Mouse (Mus musculus) embryo, embryonic 10.5 days (tissue): ENCODE data around the gene 2310022A10Rik.

Experiments
- DNase-seq: peaks from one replicate; pipeline ENCODE4 v3.0.0-alpha.2; 2015; ENCODE audit warnings: low spot score

Gene 2310022A10Rik

GRCm38 (mm10) chr7:27552931-27553513, at the start of gene 2310022A10Rik, which contains the start of gene Pld3:
2310022A10Rik (plus strand) TSS chr7:27553233.
Pld3 (minus strand) TSS chr7:27553218.
- peak; percentile 96 for DNase-seq

- peak; percentile 60 for DNase-seq
Measured at GRCm38 (mm10) chr7:27506765-27507370, 46.2 kb upstream of the 2310022A10Rik start.

- peak; percentile 99 for DNase-seq
Measured at GRCm38 (mm10) chr7:27507711-27508647, 45.1 kb upstream of the 2310022A10Rik start.

- DNase-seq = peak; percentile 79
Measured at GRCm38 (mm10) chr7:27508648-27509005, 44.4 kb upstream of the 2310022A10Rik start.

GRCm38 (mm10) chr7:27510809-27511208, 42.2 kb upstream of the 2310022A10Rik start:
- DNase-seq = no peak

- DNase-seq = no peak
Measured at GRCm38 (mm10) chr7:27514961-27515360, 38.1 kb upstream of the 2310022A10Rik start.

- no peak for DNase-seq
Measured at GRCm38 (mm10) chr7:27518314-27518713, 34.7 kb upstream of the 2310022A10Rik start.

GRCm38 (mm10) chr7:27520104-27520503, 32.9 kb upstream of the 2310022A10Rik start:
- DNase-seq = no peak

GRCm38 (mm10) chr7:27520599-27520998, 32.4 kb upstream of the 2310022A10Rik start:
- DNase-seq = no peak

- DNase-seq = no peak
Measured at GRCm38 (mm10) chr7:27522967-27523366, 30.1 kb upstream of the 2310022A10Rik start, which contains the start of gene Hipk4. Hipk4 (plus strand) TSS chr7:27523267.

- no peak for DNase-seq
Measured at GRCm38 (mm10) chr7:27523805-27524204, 29.2 kb upstream of the 2310022A10Rik start.

- peak; percentile 88 for DNase-seq
Measured at GRCm38 (mm10) chr7:27526039-27526827, 26.8 kb upstream of the 2310022A10Rik start.

GRCm38 (mm10) chr7:27529070-27529469, 24.0 kb upstream of the 2310022A10Rik start:
- no peak for DNase-seq

- DNase-seq = no peak
Measured at GRCm38 (mm10) chr7:27530937-27531336, 22.1 kb upstream of the 2310022A10Rik start.

GRCm38 (mm10) chr7:27531707-27532106, 21.3 kb upstream of the 2310022A10Rik start:
- no peak for DNase-seq

GRCm38 (mm10) chr7:27532480-27533050, 20.5 kb upstream of the 2310022A10Rik start:
- no peak for DNase-seq

- DNase-seq = no peak
Measured at GRCm38 (mm10) chr7:27535386-27535785, 17.6 kb upstream of the 2310022A10Rik start.

GRCm38 (mm10) chr7:27536618-27537017, 16.4 kb upstream of the 2310022A10Rik start:
- no peak for DNase-seq

GRCm38 (mm10) chr7:27537998-27538397, 15.0 kb upstream of the 2310022A10Rik start:
- no peak for DNase-seq

- DNase-seq = no peak
Measured at GRCm38 (mm10) chr7:27538797-27539196, 14.2 kb upstream of the 2310022A10Rik start.

GRCm38 (mm10) chr7:27540521-27540920, 12.5 kb upstream of the 2310022A10Rik start:
- DNase-seq = no peak
